Comparison of ENCODE assay signal across 18 mouse cellular contexts in genomic region chr2:129047811-129048210, GRCm38 (mm10). TPM values are rescaled to one million over a fixed set of nuclear protein-coding genes. Genes with fewer than 3 reads are reported as not detected.
"Had no signal": no experiment of that assay in that cellular context is flagged by ENCODE, and none has a peak within 500 bp of the region (broad histone marks: within the 10 kb centered on the region; RNA-seq: fewer than 3 reads in every experiment).

Vinac1 (minus strand) TSS chr2:129048172.

- H3K9me3 ChIP-seq: limb, embryonic 12.5 days; liver, embryonic 13.5 days; midbrain, embryonic 10.5 days; midbrain, embryonic 15.5 days; neural tube, embryonic 13.5 days had no signal

- ATAC-seq: liver, postnatal 0 days; midbrain, embryonic 15.5 days had no signal

- DNase-seq: kidney, adult 2 months; kidney, postnatal 10 days; kidney, postnatal 4 days; liver; liver, embryonic 13.5 days; liver, postnatal 0 days; lung, postnatal 36 days; retina, postnatal 1 day; right cerebral cortex, postnatal 4 days; spleen, adult 18-20 months; thymus, adult 18-20 months; thymus, postnatal 14 days had no signal

- H3K27ac ChIP-seq: layer of hippocampus, adult 2 months; limb, embryonic 12.5 days; liver, embryonic 13.5 days; midbrain, embryonic 10.5 days; midbrain, embryonic 15.5 days; neural tube, embryonic 13.5 days had no signal

- H3K4me1 ChIP-seq: limb, embryonic 12.5 days; liver, embryonic 13.5 days; midbrain, embryonic 10.5 days; midbrain, embryonic 15.5 days; neural tube, embryonic 13.5 days had no signal

- H3K4me3 ChIP-seq: layer of hippocampus, adult 2 months; limb, embryonic 12.5 days; liver, embryonic 13.5 days; midbrain, embryonic 10.5 days; midbrain, embryonic 15.5 days; neural tube, embryonic 13.5 days had no signal

- H3K9ac ChIP-seq: limb, embryonic 12.5 days; liver, embryonic 13.5 days; liver, postnatal 0 days; midbrain, embryonic 15.5 days; neural tube, embryonic 13.5 days had no signal

- H3K27me3 ChIP-seq: limb, embryonic 12.5 days; midbrain, embryonic 15.5 days; neural tube, embryonic 13.5 days had no signal

- H3K36me3 ChIP-seq: limb, embryonic 12.5 days; liver, embryonic 13.5 days; midbrain, embryonic 10.5 days; midbrain, embryonic 15.5 days; neural tube, embryonic 13.5 days had no signal

- H3K4me2 ChIP-seq: limb, embryonic 12.5 days; liver, embryonic 13.5 days; midbrain, embryonic 15.5 days; neural tube, embryonic 13.5 days had no signal

RNA-seq across cellular contexts. Expression of gene Vinac1, which starts in this region (rescaled TPM):
- total RNA-seq: megakaryocyte progenitor cell, adult 5-6 weeks had no signal
- polyA plus RNA-seq: liver, embryonic 13.5 days; liver, postnatal 0 days had no signal
